Mouse (Mus musculus): ENCODE measurements around the gene Asic2.
A peak's percentile ranks its signal among the peaks of the same experiment; 100 is the strongest.

The Asic2 gene

GRCm38 (mm10) chr11:80918332-80918731, 1049.9 kb downstream of the Asic2 start:
- DNase-seq (ENCODE audit: low read depth, low spot score) = no peak

DNA sequence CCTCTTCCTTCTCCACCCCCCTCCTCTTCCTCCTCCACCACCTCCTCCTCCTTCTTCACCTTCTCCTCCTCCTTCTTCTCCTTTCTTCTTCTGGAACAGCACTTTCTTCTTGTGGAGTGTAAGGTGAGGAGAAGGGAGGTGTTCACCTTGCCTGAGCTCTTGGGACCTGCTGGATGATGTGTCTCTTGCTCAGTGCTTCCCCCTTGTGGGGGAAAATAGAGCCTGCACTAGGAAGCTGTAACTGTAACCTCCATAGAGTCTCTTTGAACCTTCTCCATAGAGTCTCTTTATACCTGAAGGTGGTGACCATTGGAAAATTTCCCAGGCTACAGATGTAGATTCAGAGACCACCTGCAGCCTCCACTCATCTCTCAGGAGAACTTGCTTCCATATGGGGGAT, 1050.6 kb downstream of the Asic2 start:
- DNase-seq (ENCODE audit: low read depth, low spot score) = peak; percentile 66

DNA sequence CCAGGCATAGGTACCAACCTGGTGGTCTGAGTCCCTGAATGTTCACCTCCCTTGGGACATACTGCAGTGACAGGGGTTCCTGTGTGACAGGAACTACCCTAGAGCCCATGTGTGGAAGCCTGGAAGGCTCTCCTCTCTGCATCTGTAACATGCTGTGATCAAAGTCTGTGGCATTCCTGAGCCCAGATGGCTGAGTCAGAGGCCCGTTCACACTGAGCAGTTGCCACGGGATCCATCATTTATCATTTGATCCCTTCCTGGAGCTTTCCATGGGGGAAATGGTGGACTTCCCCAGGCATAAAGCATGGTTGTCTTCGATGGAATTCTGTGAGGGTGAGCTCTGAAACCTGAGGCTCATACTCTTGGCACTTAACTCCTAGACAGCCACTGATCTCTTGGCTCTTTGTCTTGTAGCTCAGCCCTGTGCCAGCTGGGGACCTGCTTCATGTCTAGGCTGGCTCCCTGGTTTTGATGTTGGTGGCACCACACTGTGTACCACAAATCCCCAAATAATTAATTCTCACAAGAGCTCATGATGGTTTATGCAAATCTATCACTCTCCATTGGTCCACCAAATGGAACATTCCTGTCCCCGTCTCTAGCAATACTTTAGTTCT, 1054.7 kb downstream of the Asic2 start:
- no peak for DNase-seq (ENCODE audit: low read depth, low spot score)

- DNase-seq (ENCODE audit: low read depth, low spot score) = no peak
Observed at GRCm38 (mm10) chr11:80912721-80913120, 1055.5 kb downstream of the Asic2 start.

GRCm38 (mm10) chr11:80907820-80908219, 1060.4 kb downstream of the Asic2 start:
- no peak for DNase-seq (ENCODE audit: low read depth, low spot score)

- DNase-seq (ENCODE audit: low read depth, low spot score) = peak; percentile 65
Observed at GRCm38 (mm10) chr11:80906456-80906855, 1061.8 kb downstream of the Asic2 start.

DNA sequence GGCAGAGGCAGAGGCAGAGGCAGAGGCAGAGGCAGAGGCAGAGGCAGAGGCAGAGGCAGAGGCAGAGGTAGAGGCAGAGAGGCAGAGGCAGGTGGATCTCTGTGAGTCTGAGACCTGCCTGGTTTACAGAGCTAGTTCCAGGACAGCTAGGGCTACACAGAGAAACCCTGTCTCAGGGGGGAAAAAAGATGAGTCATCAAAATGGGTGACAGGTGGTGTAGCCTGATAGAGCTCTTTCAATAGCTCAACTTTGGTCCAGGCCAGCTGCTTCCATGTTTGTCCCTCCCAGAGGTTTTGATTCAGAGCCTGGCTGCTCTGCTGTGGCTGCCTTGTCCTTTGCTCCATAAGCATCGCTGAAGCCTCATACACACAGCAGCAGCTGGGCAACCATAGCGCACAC, 1063.7 kb downstream of the Asic2 start:
- no peak for DNase-seq (ENCODE audit: low read depth, low spot score)

DNA sequence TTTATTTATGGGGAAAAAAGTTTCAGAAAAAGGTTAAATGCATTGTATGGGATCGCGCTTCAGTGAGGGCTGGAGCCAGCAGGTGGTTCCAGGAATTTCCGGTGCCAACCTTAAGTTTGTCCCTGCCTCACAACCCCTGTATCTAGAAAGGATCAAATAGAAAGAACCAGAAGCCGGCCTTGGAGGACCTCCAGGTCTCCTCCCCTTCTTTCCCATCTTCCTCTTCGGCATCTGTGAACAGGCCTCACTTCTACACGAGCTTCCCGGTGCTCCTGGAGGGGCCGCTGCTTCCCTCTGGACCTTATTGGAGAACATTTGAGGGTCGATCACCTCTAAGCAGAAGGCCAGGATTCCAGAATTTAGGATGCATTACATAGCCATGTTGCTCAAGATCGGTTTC, 1064.8 kb downstream of the Asic2 start:
- DNase-seq (ENCODE audit: low read depth, low spot score) = no peak

GRCm38 (mm10) chr11:80902664-80903063, 1065.6 kb downstream of the Asic2 start:
- DNase-seq (ENCODE audit: low read depth, low spot score) = no peak

- no peak for DNase-seq (ENCODE audit: low read depth, low spot score)
Observed at GRCm38 (mm10) chr11:80900555-80900954, 1067.7 kb downstream of the Asic2 start.

DNA sequence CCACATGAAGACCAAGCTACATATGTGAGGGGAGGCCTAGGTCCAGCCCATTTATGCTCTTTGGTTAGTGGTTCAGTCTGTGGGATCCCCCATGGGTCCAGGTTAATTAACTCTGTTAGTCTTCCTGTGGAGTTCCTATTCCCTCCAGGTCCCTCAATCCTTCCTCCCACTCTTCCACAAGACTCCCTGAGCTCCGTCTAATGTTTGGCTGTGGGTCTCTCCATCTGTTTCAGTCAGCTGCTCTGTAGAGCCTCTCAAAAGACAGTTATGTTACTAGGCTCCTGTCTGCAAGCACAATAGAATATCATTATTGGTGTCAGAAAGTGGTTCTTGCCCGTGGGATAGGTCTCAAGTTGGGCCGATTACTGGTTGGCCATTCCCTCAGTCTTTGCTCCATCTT, 1072.4 kb downstream of the Asic2 start:
- DNase-seq (ENCODE audit: low read depth, low spot score) = no peak

- peak; percentile 87 for DNase-seq (ENCODE audit: low read depth, low spot score)
Observed at GRCm38 (mm10) chr11:80889336-80890063, 1078.8 kb downstream of the Asic2 start.

DNA sequence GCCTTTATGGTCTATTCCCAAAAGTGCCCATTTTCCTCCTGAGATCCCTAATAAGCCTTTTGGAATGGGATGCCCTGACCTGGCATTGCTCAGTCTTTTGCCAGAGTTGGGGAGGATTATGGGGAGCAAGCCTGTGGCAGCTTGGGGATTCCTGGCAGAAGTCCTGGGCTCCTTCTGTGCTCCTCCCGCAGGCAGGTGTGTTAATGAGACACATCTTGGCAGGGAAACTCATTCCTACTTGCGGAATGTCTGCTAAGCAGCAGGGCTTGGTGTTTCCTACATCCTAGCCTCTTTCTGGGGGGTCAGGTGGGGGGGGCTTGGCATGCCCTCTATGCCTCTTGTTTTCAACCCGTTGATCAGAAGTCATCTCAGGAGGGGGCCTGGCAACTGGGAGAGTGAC, 1081.2 kb downstream of the Asic2 start:
- DNase-seq (ENCODE audit: low read depth, low spot score) = no peak

DNA sequence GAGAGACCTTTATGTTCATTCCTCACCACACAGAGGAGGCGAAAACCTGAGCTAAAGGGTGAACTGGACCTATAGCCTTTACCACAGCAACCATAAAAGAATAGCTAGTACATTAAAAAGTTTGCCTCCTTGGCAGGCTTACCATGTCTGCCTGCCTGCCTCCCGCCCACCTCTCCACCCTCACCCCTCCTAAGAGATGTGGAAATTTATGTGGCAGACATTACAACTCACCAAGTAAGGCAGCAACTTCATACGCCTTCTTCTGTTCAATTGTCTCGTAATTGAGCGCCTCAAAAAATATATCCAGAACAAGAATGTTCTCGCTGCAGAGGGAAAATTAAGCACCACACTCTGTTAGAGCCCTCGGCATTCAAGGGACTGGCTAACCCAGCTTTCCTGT, 1081.9 kb downstream of the Asic2 start:
- no peak for DNase-seq (ENCODE audit: low read depth, low spot score)

- DNase-seq (ENCODE audit: low read depth, low spot score) = no peak
Observed at GRCm38 (mm10) chr11:80884521-80885231, 1083.6 kb downstream of the Asic2 start.

DNA sequence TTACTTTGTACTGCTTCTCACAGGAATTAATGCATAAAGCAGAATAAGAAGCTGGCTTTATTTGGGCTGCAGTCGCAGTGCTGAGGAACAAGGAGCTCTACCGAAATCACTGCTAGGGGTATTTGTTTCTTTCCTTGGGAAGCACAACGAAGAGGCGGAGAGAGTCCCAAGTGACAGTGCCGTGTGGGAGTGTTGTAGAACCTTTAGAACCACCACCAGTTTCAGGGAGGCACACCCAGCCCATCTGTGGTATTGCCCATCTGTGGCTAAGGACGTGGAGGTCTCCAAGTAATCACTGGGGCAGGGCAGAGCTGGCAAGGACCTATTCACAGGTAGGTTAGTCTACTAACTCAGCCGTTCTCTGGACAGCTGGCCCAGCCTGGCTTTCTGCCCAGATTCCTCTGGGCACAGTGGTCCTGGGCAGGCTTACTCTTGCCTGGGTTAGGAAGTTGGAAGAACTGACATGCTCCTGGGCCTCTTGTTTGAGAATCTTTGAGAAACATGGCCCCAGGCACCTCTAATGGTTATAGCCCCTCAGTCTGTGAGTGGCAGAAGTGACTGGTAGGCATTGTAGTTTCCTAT, 1085.9 kb downstream of the Asic2 start:
- no peak for DNase-seq (ENCODE audit: low read depth, low spot score)

DNA sequence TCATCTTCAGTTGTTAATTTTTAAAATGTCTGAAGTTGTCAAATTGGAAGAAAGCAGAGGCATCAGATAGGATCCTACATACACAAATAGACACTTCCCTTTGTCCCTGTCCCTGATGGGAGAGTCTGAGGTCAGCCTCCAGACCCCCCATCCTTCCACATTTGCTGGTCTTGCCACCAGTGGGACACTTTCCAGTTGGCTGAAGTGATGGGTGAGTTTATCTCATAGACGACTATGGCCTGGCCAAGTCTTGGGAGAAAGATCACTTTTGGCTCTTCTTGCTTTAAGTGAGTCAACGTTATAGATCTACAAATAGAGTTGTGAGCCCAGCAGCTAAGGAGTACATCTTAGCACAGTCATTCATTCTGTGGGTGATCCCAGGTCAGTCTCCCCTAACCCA, 1090.2 kb downstream of the Asic2 start:
- DNase-seq (ENCODE audit: low read depth, low spot score) = no peak

GRCm38 (mm10) chr11:80877131-80877651, 1091.1 kb downstream of the Asic2 start:
- DNase-seq (ENCODE audit: low read depth, low spot score) = no peak

DNA sequence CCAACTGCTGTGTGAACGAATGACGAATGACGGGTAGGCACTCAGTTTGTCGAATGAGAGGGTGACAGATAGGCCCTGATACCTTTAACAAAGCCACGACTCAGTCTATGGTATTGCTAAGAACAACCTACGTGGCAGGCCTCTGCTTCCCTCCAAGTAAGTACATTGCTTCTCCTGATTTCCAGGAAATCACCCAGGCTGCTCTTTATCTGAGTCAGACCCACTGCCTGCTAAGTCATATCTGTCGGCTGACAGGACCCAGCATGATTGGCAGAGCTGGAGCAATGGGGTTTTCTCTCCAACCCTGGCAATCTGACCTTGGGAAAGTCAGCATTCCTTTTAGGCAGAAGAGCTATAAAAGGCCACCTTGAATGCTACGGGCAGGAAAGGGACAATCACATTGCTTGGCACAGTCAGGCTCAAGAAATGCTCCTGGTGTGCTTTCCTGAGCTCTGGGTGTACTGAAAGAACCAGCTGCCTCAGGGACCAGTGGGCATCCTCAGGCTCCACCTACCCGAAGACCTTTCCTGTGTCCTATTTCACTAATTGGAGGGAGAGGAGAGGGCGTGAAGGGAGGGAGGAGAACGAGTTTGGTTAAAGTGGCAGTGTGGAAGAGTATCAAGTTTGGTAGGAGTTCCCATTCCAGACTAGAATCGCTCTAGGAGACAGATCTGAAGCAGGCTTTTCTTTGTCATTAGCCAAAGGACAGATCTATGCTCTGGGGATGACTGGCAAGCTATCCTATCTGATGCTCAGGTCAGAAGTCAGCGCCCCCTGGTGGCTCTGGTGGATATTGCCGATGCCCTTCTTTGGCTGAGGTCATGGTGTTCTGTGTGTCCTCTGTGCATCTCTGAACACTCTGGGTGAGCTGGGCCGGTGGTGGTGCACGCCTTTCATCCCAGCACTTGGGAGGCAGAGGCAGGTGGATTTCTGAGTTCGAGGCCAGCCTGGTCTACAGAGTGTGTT, 1095.5 kb downstream of the Asic2 start:
- peak; percentile 91 for DNase-seq (ENCODE audit: low read depth, low spot score)

DNA sequence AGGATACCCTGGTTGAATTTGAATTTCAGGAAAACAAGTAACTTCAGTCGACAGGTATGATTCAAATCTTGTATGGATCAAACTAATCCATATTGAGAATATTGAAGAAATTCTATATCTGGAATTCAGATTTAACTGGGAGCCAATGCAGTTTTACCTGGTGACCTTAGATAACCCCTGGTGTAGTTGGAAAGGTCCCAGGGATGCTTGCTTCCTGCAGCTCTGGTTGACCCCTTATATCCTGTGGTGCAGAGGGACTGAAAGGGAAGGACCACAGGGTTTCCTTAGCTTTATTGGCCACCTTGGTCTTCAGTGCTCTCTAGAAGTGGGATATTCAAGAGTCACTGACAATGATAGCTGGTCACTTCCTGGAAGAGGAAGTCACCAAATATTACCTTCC, 1100.2 kb downstream of the Asic2 start:
- no peak for DNase-seq (ENCODE audit: low read depth, low spot score)

GRCm38 (mm10) chr11:80862941-80863340, 1105.3 kb downstream of the Asic2 start:
- no peak for DNase-seq (ENCODE audit: low read depth, low spot score)

Data from ZHBTc4 (cell line).